Mouse (Mus musculus) lung, embryonic 16.5 days (tissue): ENCODE results near the gene Hoxa11. TPM values are rescaled to one million over a fixed set of nuclear protein-coding genes. Genes with fewer than 3 reads are reported as not detected.

Experiments used
- ATAC-seq: fragments of 200-750 bp; cut with Nextera tagmentation; 2 replicates; pipeline ENCODE4 v1.8.0; 2017; ENCODE audit warnings: low read depth, mild to moderate bottlenecking, moderate library complexity
- H3K27ac ChIP-seq: fragments of 300-500 bp; sonication (generic); 2 replicates; pipeline ENCODE4 v1.5.1; 2014; ENCODE audit warnings: mild to moderate bottlenecking, control low read depth, low read length
- H3K27me3 ChIP-seq: fragments of 300-500 bp; sonication (generic); 2 replicates; pipeline ENCODE4 v1.6.1; 2014; ENCODE audit warnings: low read depth, low read length, mixed read lengths; ENCODE audit not compliant: control insufficient read depth, insufficient read depth
- H3K36me3 ChIP-seq: fragments of 300-500 bp; sonication (generic); 2 replicates; pipeline ENCODE4 v1.6.1; 2014; ENCODE audit warnings: low read length; ENCODE audit not compliant: control insufficient read depth, insufficient read depth
- H3K4me1 ChIP-seq: fragments of 300-500 bp; sonication (generic); replicated peaks from 2 replicates; pipeline ENCODE4 v1.6.1; 2014; ENCODE audit warnings: low read length, mixed read lengths; ENCODE audit not compliant: control insufficient read depth, insufficient read depth
- H3K4me2 ChIP-seq: fragments of 300-500 bp; sonication (generic); 2 replicates; pipeline ENCODE4 v1.6.1; 2014; ENCODE audit warnings: low read depth, low read length, control low read depth
- H3K4me3 ChIP-seq: fragments of 300-500 bp; sonication (generic); 2 replicates; pipeline ENCODE4 v1.5.1; 2014; ENCODE audit warnings: mild to moderate bottlenecking, low read length, control low read depth
- H3K9ac ChIP-seq: fragments of 300-500 bp; sonication (generic); 2 replicates; pipeline ENCODE4 v1.6.1; 2014; ENCODE audit warnings: low read length, control low read depth
- H3K9me3 ChIP-seq: fragments of 300-500 bp; sonication (generic); 2 replicates; pipeline ENCODE4 v1.6.1; 2016; ENCODE audit warnings: low read length; ENCODE audit not compliant: control insufficient read depth
- WGBS: fragments of 180-500 bp; shearing (Covaris S2); extraction: QIAGEN DNeasy Blood & Tissue Kit; methylation state at CpG from one replicate; pipeline ENCODE4 v1.1.7; 2014; 5-methylcytosine and 5-hydroxymethylcytosine counted together
- polyA plus RNA-seq: library from polyadenylated mRNA; unstranded; fragments of >200 nt; fragmentation: Nextera tagmentation; extraction: Ambion mirVana; gene quantifications from 2 replicates; pipeline ENCODE4 v1.2.1, GENCODE M21; 2015

The Hoxa11 gene
- polyA plus RNA-seq = not detected in 2 replicates

DNA sequence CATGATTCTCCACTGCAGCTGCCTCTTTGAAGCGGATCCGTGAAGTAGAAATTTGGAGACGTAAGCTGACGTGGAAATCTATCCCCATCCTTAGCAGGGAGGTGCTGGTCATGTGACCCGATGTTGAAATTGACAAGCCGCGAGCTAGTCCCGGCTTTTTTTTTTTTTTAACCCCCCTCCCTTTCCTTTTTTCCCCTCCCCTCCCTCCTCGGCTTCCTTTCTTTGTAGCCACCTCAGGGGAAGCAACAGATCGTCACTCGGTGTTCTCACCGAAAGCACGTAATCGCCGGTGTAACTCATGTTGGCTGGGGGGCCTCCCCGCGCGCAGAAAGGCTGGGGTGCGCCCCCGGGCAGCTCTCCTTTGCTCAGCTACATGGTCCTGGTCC is at the start of gene Hoxa11:
TSS of gene Hoxa11 (minus strand) at position 54 of the 386 bp plus-strand sequence.
- H3K9me3 ChIP-seq = no peaks in the 10 kb centered on the region
- peaks cover 97% of the 10 kb centered on the region for H3K27me3 ChIP-seq
- under 1% methylated on average over 20 of the region's 20 CpGs for WGBS
- H3K4me2 ChIP-seq = no peak within 1 kb of the TSS
- H3K4me1 ChIP-seq = 0 out of 2 replicates have a peak, but pooled peaks cover 2% of the 10 kb centered on the region
- no peak for ATAC-seq
- no peaks in the 10 kb centered on the region for H3K36me3 ChIP-seq
- no peak within 1 kb of the TSS for H3K27ac ChIP-seq
- H3K9ac ChIP-seq = no peak within 1 kb of the TSS
- H3K4me3 ChIP-seq = no peak within 1 kb of the TSS; the same call in 1 of the 2 replicates

DNA sequence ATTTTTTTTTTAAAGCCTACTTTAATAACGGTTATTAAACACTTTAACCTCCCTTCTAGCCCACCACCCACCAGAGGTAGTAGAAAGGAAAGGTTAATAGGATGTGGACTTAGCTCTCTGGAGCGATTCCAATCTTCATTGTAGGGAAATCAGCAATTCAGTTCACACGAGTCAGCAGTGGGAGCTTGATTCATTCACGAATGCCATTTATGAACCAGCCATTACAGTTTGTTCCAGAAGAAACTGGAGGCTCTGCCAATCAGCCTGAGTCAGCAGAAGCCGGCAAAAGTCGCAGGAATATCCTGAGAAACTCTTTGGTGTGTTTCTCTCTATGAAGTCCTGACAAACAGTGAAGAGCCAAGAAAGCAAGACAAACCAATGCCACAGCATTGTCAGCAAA is 49.0 kb upstream of the Hoxa11 start:
- no peak overlapping the region for H3K4me2 ChIP-seq
- no peaks in the 10 kb centered on the region for H3K36me3 ChIP-seq
- no peak overlapping the region for H3K9ac ChIP-seq
- WGBS = 68% methylated on average over 6 of the region's 6 CpGs
- no peak overlapping the region for H3K27ac ChIP-seq
- ATAC-seq = no peak
- H3K9me3 ChIP-seq = no peaks in the 10 kb centered on the region
- peaks cover 54% of the 10 kb centered on the region for H3K27me3 ChIP-seq
- H3K4me3 ChIP-seq = no peak overlapping the region
- H3K4me1 ChIP-seq = no peaks in the 10 kb centered on the region; the same call in 1 of the 2 replicates

DNA sequence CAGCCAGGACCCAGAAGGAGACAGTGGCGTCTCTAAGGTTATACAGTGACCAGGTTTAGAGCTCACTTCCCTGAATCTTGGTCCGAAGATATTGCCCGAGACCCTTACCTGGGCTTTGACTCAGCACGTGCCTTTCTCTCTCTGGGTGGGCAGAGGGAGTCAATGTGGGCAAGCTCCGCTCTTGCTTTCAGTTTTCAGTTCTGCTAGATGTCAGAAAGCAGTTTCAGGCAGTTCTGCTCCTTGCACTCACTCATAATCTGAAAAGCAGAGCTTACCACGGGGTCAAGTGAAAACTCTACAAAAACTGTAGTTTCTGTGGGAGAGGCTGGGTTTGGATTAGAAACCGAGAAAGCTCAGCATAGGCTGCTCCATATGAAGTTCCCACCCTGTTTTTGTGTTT is 46.7 kb upstream of the Hoxa11 start:
- no peaks in the 10 kb centered on the region for H3K36me3 ChIP-seq
- H3K9ac ChIP-seq = no peak overlapping the region
- no peaks in the 10 kb centered on the region; the same call in 1 of the 2 replicates for H3K4me1 ChIP-seq
- no peak for ATAC-seq
- peaks cover 66% of the 10 kb centered on the region for H3K27me3 ChIP-seq
- 63% methylated on average over 7 of the region's 7 CpGs for WGBS
- no peaks in the 10 kb centered on the region for H3K9me3 ChIP-seq
- no peak overlapping the region for H3K27ac ChIP-seq
- H3K4me2 ChIP-seq = no peak overlapping the region
- H3K4me3 ChIP-seq = no peak overlapping the region

DNA sequence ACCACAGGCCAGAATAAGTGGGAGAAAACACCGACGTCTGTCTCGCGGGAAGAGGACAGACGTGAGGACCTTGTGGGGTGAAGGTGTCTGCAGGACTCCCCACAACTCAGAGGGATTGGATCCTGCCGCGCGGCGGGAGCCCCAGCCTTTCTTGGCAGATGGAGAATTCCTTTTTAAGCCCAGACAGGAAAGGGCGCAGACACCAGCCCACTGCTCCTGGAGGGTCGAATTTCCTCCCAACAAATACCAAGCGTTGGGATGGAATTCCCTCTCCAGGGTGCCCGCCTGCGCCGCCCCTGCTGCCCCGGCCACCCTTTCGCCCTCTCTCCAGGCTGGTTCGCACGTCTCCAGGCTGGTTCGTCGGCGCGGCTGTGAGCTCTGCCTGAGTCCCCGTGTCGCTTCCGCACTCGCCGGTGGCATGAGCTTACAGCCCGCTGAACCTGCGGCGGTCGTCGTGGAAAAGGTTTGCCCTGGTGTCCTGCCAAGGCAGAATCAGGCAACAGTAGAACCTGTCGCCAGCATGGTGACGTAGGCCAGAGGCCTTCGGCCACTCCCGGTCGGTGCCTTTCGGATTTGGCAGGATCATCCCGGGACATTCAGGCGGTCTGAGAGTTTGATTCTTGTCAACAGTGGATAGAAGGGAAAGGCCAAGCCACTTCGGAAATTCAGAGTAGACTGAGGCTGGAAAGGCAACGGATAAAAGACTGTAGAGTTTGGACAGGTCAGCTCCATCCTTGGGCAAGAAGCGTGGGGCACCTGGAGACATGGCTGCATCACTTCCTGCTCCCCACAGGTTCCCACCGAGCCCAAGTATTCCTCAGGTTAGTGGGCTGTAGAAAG is 45.6 kb upstream of the Hoxa11 start:
- H3K27me3 ChIP-seq = peaks cover 65% of the 10 kb centered on the region
- 2% methylated on average over 45 of the region's 45 CpGs for WGBS
- no peak for ATAC-seq
- peak overlapping the region; percentile 39 for H3K4me3 ChIP-seq
- H3K9me3 ChIP-seq = no peaks in the 10 kb centered on the region
- peak overlapping the region; percentile 56 for H3K4me2 ChIP-seq
- peak overlapping the region; percentile 21; the same call in 1 of the 2 replicates for H3K9ac ChIP-seq
- no peak overlapping the region for H3K27ac ChIP-seq
- no peaks in the 10 kb centered on the region for H3K36me3 ChIP-seq
- no peaks in the 10 kb centered on the region; the same call in 1 of the 2 replicates for H3K4me1 ChIP-seq

DNA sequence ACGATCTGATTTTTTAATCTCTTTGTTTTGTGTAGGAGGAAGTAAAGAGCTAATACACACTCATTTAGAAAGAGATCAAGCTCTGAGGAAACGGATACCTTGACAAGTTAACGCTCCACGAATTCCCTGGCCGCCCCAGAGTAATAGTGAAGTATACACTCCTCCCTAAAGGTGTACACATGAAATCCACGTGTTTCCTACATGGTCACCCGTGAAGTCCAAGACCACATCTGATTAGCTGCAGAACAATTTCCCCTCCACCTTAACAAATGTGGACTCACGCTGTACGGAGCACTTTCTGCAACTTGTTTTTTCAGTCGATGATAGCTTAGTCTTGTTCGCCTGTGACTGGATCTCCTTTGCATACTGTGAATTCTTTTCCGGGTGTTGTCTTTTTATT is 44.6 kb upstream of the Hoxa11 start:
- 17% methylated on average over 12 of the region's 12 CpGs for WGBS
- peaks cover 63% of the 10 kb centered on the region for H3K27me3 ChIP-seq
- no peaks in the 10 kb centered on the region; the same call in 1 of the 2 replicates for H3K4me1 ChIP-seq
- no peaks in the 10 kb centered on the region for H3K9me3 ChIP-seq
- H3K4me3 ChIP-seq = no peak overlapping the region
- H3K9ac ChIP-seq = no peak overlapping the region
- H3K27ac ChIP-seq = no peak overlapping the region
- H3K4me2 ChIP-seq = no peak overlapping the region
- H3K36me3 ChIP-seq = no peaks in the 10 kb centered on the region
- no peak for ATAC-seq

DNA sequence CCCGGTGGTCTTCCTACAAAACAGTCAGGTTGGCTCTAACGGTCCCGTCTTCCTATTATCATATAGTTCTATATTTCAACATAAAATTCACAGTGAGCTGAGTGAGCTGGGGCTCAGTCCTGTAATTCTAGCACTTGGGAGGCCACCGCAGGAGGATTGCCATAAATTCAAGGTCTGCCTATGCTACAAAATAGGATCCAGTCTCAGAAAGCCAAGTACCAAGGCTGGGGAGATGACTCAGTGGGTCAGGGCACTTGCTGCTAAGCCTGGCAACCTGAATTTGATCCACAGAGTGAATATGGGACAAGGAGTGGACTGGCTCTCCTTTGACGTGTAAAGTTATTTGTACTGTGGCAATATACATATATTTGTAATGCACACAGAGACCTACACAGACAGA is 38.3 kb upstream of the Hoxa11 start:
- H3K9ac ChIP-seq = no peak overlapping the region
- peaks cover 28% of the 10 kb centered on the region for H3K27me3 ChIP-seq
- H3K27ac ChIP-seq = no peak overlapping the region
- H3K9me3 ChIP-seq = no peaks in the 10 kb centered on the region
- WGBS = 82% methylated on average over 5 of the region's 5 CpGs
- H3K4me3 ChIP-seq = no peak overlapping the region
- ATAC-seq = no peak
- no peak overlapping the region for H3K4me2 ChIP-seq
- H3K36me3 ChIP-seq = no peaks in the 10 kb centered on the region
- H3K4me1 ChIP-seq = no peaks in the 10 kb centered on the region

DNA sequence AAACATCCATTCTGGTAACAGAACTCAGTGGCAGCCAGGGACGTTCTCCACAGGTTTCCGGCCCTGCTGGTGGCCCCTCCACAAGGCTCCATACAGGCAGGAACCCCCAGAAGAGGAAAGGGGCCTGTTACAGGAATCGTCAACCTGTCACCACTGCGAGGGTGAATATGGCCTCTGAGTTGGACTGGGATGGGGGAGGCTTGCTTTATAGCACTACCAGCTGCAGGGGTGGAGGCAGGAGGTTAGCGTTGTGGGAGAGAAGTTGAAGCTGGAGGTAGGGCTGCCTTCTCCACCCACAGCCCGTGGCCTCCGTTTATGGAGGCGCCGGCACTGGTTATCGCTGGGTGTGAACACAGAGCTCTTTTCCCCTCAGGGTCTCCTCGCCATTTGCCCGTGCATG is 35.5 kb upstream of the Hoxa11 start:
- Histone ChIP-seq H3K9ac (no peak overlapping the region), H3K36me3 (no peaks in the 10 kb centered on the region), H3K9me3 (no peaks in the 10 kb centered on the region), H3K4me3 (no peak overlapping the region), H3K4me2 (no peak overlapping the region), H3K27me3 (peaks cover 36% of the 10 kb centered on the region), H3K4me1 (no peaks in the 10 kb centered on the region), H3K27ac (no peak overlapping the region)
- 52% methylated on average over 12 of the region's 12 CpGs for WGBS
- no peak for ATAC-seq

DNA sequence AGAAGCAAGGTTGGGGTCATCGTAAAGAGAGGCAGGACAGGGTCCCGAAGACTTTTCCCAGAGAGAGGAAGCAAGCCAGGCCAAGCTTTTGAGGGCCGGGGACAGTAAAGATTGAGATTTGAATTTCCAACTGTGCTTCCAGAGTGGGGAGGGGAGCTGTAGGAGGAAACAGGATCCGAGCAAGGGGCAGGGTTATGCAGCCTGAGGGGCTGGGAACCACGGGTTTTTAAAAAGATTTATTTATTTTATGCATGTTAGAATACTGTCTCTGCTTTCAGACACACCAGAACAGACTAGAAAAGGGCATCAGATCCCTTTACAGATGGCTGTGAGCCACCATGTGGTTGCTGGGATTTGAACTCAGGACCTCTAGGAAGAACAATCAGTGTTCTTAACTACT is 31.3 kb upstream of the Hoxa11 start:
- H3K4me3 ChIP-seq = no peak overlapping the region
- H3K27ac ChIP-seq = no peak overlapping the region
- no peak overlapping the region for H3K4me2 ChIP-seq
- no peaks in the 10 kb centered on the region for H3K36me3 ChIP-seq
- WGBS = 9% methylated on average over 5 of the region's 5 CpGs
- H3K9ac ChIP-seq = no peak overlapping the region
- ATAC-seq = no peak
- no peaks in the 10 kb centered on the region for H3K4me1 ChIP-seq
- H3K9me3 ChIP-seq = no peaks in the 10 kb centered on the region
- H3K27me3 ChIP-seq = peaks cover 73% of the 10 kb centered on the region

DNA sequence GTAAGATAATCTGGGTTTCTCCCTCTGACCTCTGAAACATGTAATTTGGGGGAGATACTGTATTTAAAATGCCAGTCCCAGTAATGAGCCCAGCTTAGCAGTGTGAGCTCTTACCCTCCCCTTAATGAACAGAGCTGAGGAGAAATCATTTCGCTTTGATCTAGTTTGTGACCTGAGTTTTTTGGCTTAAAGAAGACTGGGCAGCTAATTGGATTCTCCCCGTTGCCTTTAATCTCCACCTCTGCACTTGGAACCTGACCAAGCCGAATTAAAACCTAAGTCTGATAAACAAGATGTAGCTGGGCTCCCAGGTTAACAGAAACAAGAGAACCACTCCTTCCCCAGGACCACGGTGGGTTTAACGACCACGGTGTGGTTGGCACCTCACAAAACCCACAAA is 30.8 kb upstream of the Hoxa11 start:
- WGBS = 3% methylated on average over 6 of the region's 6 CpGs
- Histone ChIP-seq H3K9ac (no peak overlapping the region), H3K4me2 (no peak overlapping the region), H3K4me1 (no peaks in the 10 kb centered on the region), H3K36me3 (no peaks in the 10 kb centered on the region), H3K27me3 (peaks cover 73% of the 10 kb centered on the region), H3K27ac (no peak overlapping the region), H3K4me3 (no peak overlapping the region), H3K9me3 (no peaks in the 10 kb centered on the region)
- no peak for ATAC-seq
